Mouse (Mus musculus) heart, embryonic 15.5 days (tissue): Measurements from ENCODE around the gene Casq2. TPM values are rescaled to one million over a fixed set of nuclear protein-coding genes. Genes with fewer than 3 reads are reported as not detected.
A peak's percentile ranks its signal among the peaks of the same experiment; 100 is the strongest.

Source experiments
- ATAC-seq: fragments of 200-750 bp; cut with Nextera tagmentation; replicated peaks from 2 replicates; pipeline ENCODE4 v1.8.0; 2017; ENCODE audit warnings: low read depth, moderate TSS enrichment; ENCODE audit not compliant: insufficient number of reproducible peaks, insufficient read depth, low FRiP score
- H3K27ac ChIP-seq: fragments of 300-500 bp; sonication (generic); 2 replicates; pipeline ENCODE4 v1.5.1; 2015; ENCODE audit warnings: mild to moderate bottlenecking, inconsistent platforms
- H3K27me3 ChIP-seq: fragments of 300-500 bp; sonication (generic); 2 replicates; pipeline ENCODE4 v1.6.1; 2015; ENCODE audit warnings: inconsistent platforms
- H3K36me3 ChIP-seq: fragments of 300-500 bp; sonication (generic); 2 replicates; pipeline ENCODE4 v1.6.1; 2015; ENCODE audit warnings: mild to moderate bottlenecking, inconsistent platforms
- H3K4me1 ChIP-seq: fragments of 300-500 bp; sonication (generic); replicated peaks from 2 replicates; pipeline ENCODE4 v1.6.1; 2015; ENCODE audit warnings: inconsistent platforms
- H3K4me2 ChIP-seq: fragments of 300-500 bp; sonication (generic); 2 replicates; pipeline ENCODE4 v1.6.1; 2015; ENCODE audit warnings: inconsistent platforms, mild to moderate bottlenecking, moderate library complexity
- H3K4me3 ChIP-seq: fragments of 300-500 bp; sonication (generic); 2 replicates; pipeline ENCODE4 v1.5.1; 2015; ENCODE audit warnings: mild to moderate bottlenecking, inconsistent platforms
- H3K9ac ChIP-seq: fragments of 300-500 bp; sonication (generic); 2 replicates; pipeline ENCODE4 v1.6.1; 2015; ENCODE audit warnings: mild to moderate bottlenecking, inconsistent platforms
- H3K9me3 ChIP-seq: fragments of 300-500 bp; sonication (generic); replicated peaks from 2 replicates; pipeline ENCODE4 v1.6.1; 2016; ENCODE audit warnings: inconsistent platforms
- WGBS: fragments of 180-500 bp; shearing (Covaris S2); methylation state at CpG from one replicate; pipeline ENCODE4 v1.1.7; 2015; ENCODE audit warnings: mixed read lengths; 5-methylcytosine and 5-hydroxymethylcytosine counted together
- polyA plus RNA-seq: library from polyadenylated mRNA; unstranded; fragments of >200 nt; fragmentation: Nextera tagmentation; extraction: Ambion mirVana; gene quantifications from 2 replicates; pipeline ENCODE4 v1.2.1, GENCODE M21; 2015

The Casq2 gene
- polyA plus RNA-seq, 1 experiment from 2014 or later, result 565 TPM

- Histone ChIP-seq H3K4me1 (peaks cover 42% of the 10 kb centered on the region), H3K4me3 (no peak overlapping the region), H3K4me2 (no peak overlapping the region), H3K9me3 (no peaks in the 10 kb centered on the region), H3K27ac (no peak overlapping the region), H3K36me3 (peaks cover 47% of the 10 kb centered on the region), H3K27me3 (no peaks in the 10 kb centered on the region), H3K9ac (no peak overlapping the region)
- WGBS, result 74% methylated on average over 4 of the region's 4 CpGs
- no peak for ATAC-seq
Measured at GRCm38 (mm10) chr3:102164911-102165310, 78.7 kb downstream of the Casq2 start.

- Histone ChIP-seq H3K9me3 (no peaks in the 10 kb centered on the region), H3K4me2 (no peak overlapping the region), H3K9ac (no peak overlapping the region), H3K36me3 (peaks cover 41% of the 10 kb centered on the region), H3K27ac (no peak overlapping the region), H3K4me1 (peaks cover 47% of the 10 kb centered on the region), H3K27me3 (no peaks in the 10 kb centered on the region), H3K4me3 (no peak overlapping the region)
- 65% methylated on average over 21 of the region's 21 CpGs for WGBS
- ATAC-seq, result no peak
Measured at GRCm38 (mm10) chr3:102165536-102166286, 79.5 kb downstream of the Casq2 start.

DNA sequence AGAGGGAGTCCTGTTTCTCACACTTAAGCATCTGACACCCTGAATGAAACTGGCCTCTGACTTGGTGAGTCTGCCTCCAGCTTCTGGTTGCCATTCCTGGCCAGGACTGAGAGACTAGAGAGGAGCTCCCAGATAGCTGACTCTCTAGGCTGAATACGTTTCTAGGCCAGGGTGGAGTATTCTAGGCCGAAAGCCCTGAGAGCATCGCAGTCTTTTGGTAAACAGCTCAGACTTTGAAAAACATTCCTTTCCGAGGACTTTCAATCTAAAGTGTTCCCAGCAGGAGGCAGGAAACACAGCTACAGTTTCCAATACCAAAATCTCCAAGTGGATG, 80.0 kb downstream of the Casq2 start:
- no peak overlapping the region for H3K4me2 ChIP-seq
- no peak overlapping the region for H3K27ac ChIP-seq
- H3K9ac ChIP-seq, result no peak overlapping the region

DNA sequence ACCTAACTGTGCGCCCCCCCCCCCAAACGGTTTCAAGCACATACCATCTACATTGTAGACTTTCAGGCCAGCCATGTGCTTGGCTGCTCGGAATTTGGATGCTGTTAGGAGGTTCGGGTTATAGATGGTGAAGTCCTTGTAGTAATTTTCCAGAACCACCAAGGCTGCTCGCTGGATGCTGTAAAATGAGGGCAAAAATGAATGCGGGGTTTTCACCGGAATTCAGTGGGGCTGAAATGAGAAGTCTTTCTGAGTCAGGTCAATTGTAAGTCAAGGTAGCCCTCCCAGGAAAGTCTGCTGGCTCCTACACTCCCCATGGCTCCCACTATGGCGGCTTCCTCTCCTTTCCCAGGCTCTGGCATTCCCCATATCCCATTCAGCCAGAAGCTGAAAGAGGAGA, 80.6 kb downstream of the Casq2 start:
- Histone ChIP-seq H3K9me3 (no peaks in the 10 kb centered on the region), H3K27me3 (no peaks in the 10 kb centered on the region), H3K9ac (no peak overlapping the region), H3K4me1 (peaks cover 52% of the 10 kb centered on the region), H3K4me3 (no peak overlapping the region), H3K27ac (no peak overlapping the region), H3K36me3 (peaks cover 32% of the 10 kb centered on the region), H3K4me2 (no peak overlapping the region)
- ATAC-seq, result no peak
- 86% methylated on average over 8 of the region's 8 CpGs for WGBS

More for the DNA sequence above, 80.0 kb downstream of the Casq2 start:
- no peaks in the 10 kb centered on the region for H3K9me3 ChIP-seq
- 71% methylated on average over 4 of the region's 4 CpGs for WGBS
- ATAC-seq, result no peak
- no peaks in the 10 kb centered on the region for H3K27me3 ChIP-seq
- peaks cover 52% of the 10 kb centered on the region for H3K4me1 ChIP-seq
- H3K36me3 ChIP-seq, result peaks cover 35% of the 10 kb centered on the region
- no peak overlapping the region for H3K4me3 ChIP-seq

DNA sequence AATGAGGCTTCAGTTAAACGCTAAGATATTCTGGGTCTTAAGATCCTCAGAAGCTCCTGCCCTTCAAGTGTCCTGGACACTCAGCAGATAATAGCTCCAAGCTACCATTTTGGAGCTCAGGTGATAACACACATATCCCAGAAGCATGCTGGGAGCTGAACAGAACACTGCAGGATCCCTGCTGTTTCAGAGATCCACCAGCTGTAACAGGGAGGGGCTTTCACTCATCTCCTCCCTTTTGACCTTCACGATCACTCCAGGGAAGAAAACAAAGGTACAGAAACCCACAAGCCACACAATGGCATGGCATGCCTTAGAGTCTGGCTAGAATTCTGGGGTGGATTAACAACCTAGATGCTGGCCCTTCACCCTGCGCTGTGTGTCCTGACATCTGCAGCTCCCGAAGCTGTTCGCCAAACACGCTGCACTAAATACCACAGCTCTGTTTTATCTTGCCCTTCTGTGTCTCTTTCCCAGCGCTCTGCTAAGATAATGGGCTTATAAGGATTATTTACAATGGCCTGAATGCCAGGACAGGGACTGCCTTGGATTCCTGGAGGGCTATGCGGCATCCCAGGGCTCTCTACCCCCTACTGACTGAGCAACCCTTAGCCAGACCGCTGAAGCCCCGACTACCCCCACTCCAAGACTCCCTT, 81.5 kb downstream of the Casq2 start:
- no peak overlapping the region for H3K4me3 ChIP-seq
- H3K9me3 ChIP-seq, result no peaks in the 10 kb centered on the region
- H3K9ac ChIP-seq, result no peak overlapping the region
- H3K4me1 ChIP-seq, result peaks cover 56% of the 10 kb centered on the region
- peaks cover 24% of the 10 kb centered on the region for H3K36me3 ChIP-seq
- H3K4me2 ChIP-seq, result peak overlapping the region; percentile 26; the same call in 1 of the 2 replicates
- 19% methylated on average over 10 of the region's 10 CpGs for WGBS
- H3K27ac ChIP-seq, result peak overlapping the region; percentile 60
- ATAC-seq, result no peak
- no peaks in the 10 kb centered on the region for H3K27me3 ChIP-seq

GRCm38 (mm10) chr3:102169197-102169905, 83.1 kb downstream of the Casq2 start:
- 12% methylated on average over 13 of the region's 13 CpGs for WGBS
- peak overlapping the region; percentile 24; the same call in 1 of the 2 replicates for H3K4me2 ChIP-seq
- no peaks in the 10 kb centered on the region for H3K27me3 ChIP-seq
- no peak overlapping the region for H3K9ac ChIP-seq
- no peaks in the 10 kb centered on the region for H3K9me3 ChIP-seq
- no peak overlapping the region for H3K4me3 ChIP-seq
- ATAC-seq, result peak; percentile 90
- H3K4me1 ChIP-seq, result peaks cover 73% of the 10 kb centered on the region
- peaks cover 10% of the 10 kb centered on the region for H3K36me3 ChIP-seq
- H3K27ac ChIP-seq, result peak overlapping the region; percentile 78

DNA sequence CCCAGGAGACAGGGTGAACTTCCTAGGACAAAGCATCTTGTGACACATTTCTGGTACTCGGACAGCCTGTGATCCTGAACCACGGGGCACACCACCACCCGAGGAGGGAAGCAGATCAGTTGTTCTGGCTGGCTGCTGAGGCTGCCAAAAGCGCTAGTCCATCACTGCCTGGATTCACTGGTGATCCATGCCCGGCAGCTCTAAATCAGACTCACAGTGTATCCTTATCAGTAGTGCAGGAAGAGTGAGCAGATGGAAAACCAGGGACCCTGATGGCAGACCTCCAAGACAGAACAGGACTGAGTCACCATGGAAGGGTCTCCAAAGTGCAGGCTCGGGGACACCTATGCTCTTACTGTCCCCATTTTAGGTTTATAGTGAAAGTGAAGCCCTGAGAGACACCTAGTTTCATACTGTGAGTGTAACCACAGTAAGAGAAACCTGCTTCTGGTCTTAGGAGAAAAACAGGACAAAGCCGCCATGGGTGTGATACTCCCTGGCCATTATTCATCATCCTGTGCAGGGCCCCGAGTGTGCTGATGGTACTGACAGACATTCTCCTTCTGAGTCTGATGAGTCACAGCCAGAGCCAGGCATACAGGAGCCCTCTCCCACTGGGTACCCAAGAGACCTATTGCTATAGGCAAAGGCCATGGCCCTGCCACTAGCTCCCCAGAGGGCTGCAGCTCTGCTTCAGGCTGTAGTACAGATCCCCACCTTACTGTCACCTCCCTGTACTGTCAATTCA, 88.1 kb downstream of the Casq2 start:
- no peak overlapping the region for H3K4me2 ChIP-seq
- no peak overlapping the region for H3K4me3 ChIP-seq
- peaks cover 44% of the 10 kb centered on the region for H3K4me1 ChIP-seq
- WGBS, result 27% methylated on average over 8 of the region's 8 CpGs
- no peak; the same call in 1 of the 2 replicates for ATAC-seq
- H3K27me3 ChIP-seq, result no peaks in the 10 kb centered on the region
- no peaks in the 10 kb centered on the region for H3K36me3 ChIP-seq
- no peaks in the 10 kb centered on the region for H3K9me3 ChIP-seq
- H3K9ac ChIP-seq, result no peak overlapping the region
- peak overlapping the region; percentile 49 for H3K27ac ChIP-seq

DNA sequence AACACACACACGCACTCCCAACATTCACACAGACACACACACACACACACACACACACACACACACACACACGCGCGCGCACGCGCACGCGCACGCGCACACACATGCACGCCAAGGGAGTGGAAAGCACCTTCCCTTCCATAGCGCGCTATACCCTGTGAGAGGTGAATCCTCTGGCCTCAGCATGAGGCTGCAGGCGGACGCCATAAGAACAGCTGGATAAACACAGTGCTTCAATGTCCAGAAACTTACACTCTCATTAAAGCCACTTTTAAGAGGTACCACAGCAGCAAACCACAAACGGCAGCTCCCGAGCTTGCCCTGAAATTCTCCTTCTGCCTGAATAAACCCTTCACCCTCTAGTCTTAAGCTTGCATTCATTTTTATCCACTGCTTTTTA, 89.5 kb downstream of the Casq2 start:
- WGBS, result 86% methylated on average over 18 of the region's 18 CpGs
- Histone ChIP-seq H3K36me3 (no peaks in the 10 kb centered on the region), H3K4me3 (no peak overlapping the region), H3K4me1 (peaks cover 45% of the 10 kb centered on the region), H3K9me3 (no peaks in the 10 kb centered on the region), H3K27ac (no peak overlapping the region), H3K4me2 (no peak overlapping the region), H3K27me3 (no peaks in the 10 kb centered on the region), H3K9ac (no peak overlapping the region)
- ATAC-seq, result no peak

GRCm38 (mm10) chr3:102176116-102176515, 89.9 kb downstream of the Casq2 start:
- H3K4me1 ChIP-seq, result peaks cover 45% of the 10 kb centered on the region
- ATAC-seq, result no peak
- no peak overlapping the region for H3K27ac ChIP-seq
- no peaks in the 10 kb centered on the region for H3K9me3 ChIP-seq
- 78% methylated on average over 5 of the region's 5 CpGs for whole genome bisulfite sequencing
- no peak overlapping the region for H3K9ac ChIP-seq
- no peaks in the 10 kb centered on the region for H3K27me3 ChIP-seq
- H3K4me3 ChIP-seq, result no peak overlapping the region
- no peak overlapping the region for H3K4me2 ChIP-seq
- no peaks in the 10 kb centered on the region for H3K36me3 ChIP-seq

DNA sequence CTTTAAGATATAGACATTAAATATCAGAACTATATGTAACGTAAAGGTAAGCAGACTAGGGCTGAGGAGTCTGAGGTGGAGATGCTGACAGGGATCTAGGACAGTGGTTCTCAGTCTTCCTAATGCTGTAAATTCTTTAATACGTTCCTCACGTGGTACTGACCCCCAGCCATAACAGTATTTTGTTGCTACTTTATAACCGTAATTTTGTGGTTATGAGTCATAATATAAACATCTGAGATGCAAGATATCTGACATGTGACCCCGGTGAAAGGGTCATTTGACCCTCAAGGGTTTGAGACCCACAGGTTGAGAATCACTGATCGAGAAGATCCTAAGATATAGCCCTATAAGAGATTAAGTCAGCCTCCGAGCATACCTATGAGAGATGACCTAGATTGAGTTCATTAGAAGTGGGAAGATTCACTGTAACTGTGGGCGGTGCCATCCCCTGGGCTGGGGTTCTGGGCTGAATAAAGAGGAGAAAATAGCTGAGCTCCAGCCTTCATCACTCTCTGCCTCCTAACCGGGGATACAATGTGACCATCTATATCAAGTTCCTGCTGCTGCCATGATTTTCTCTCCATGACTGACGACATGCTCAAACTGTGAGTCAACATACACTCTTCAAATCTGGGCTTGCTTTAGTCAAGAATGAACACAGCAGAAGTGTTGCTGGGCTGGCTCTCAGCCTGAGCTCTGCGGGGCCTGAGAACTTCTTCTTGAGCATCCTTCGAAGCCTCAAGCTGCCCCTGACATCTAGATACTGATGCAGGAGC, 91.8 kb downstream of the Casq2 start:
- WGBS, result 90% methylated on average over 12 of the region's 12 CpGs
- ATAC-seq, result no peak
- peaks cover 41% of the 10 kb centered on the region for H3K4me1 ChIP-seq

More for the DNA sequence above, 91.8 kb downstream of the Casq2 start:
- peaks cover 6% of the 10 kb centered on the region; the same call in 1 of the 2 replicates for H3K36me3 ChIP-seq
- H3K9ac ChIP-seq, result no peak overlapping the region
- no peak overlapping the region for H3K4me2 ChIP-seq
- H3K9me3 ChIP-seq, result no peaks in the 10 kb centered on the region
- H3K27me3 ChIP-seq, result no peaks in the 10 kb centered on the region
- H3K4me3 ChIP-seq, result no peak overlapping the region
- no peak overlapping the region for H3K27ac ChIP-seq
